In the genomic region with DNA sequence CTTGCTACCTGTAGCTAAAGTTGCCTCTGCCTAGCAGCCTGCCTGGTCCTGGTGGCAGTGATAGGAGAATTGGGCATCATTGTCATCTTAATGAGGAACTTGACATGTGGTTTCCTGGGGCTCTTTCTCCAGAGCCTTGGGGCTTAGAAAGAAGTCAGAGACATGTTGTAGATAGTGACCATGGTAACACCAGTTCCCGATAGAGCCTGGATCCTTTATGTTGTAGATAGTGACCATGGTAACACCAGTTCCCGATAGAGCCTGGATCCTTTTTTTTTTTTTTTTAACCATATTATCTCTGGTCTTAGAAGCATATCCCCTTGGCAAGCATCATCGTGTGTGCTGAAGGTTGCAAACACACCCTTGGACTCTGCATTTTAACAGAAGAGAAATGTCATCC, we compare ENCODE assay signal across 36 mouse cellular contexts. TPM values are rescaled to one million over a fixed set of nuclear protein-coding genes. Genes with fewer than 3 reads are reported as not detected.
DNase-seq lines count a peak whose midpoint lies in the region; ATAC-seq lines count a peak whose summit lies in the region.
"Had no signal": no experiment of that assay in that cellular context is flagged by ENCODE, and none has a peak within 500 bp of the region (broad histone marks: within the 10 kb centered on the region; RNA-seq: fewer than 3 reads in every experiment).

No protein-coding gene starts in this region.

- peak; percentile 71 for ATAC-seq in heart, embryonic 15.5 days (replicated peaks; ENCODE audit: insufficient number of reproducible peaks, insufficient read depth, low FRiP score, low read depth)
- no peak for ATAC-seq in kidney, embryonic 16.5 days (ENCODE audit: low FRiP score, low TSS enrichment)
- ATAC-seq: CD4-positive, CD25-positive, alpha-beta regulatory T cell, adult 4 months; forebrain, embryonic 13.5 days had no signal

- 4% methylated on average over 3 of the region's 3 CpGs for WGBS in heart, embryonic 10.5 days
- WGBS in heart, embryonic 15.5 days: 11% methylated on average over 3 of the region's 3 CpGs
- WGBS in kidney, embryonic 16.5 days: 84% methylated on average over 3 of the region's 3 CpGs

- H3K36me3 ChIP-seq in heart, embryonic 10.5 days: no peaks in the 10 kb centered on the region
- H3K36me3 ChIP-seq in heart, embryonic 15.5 days: no peaks in the 10 kb centered on the region
- no peaks in the 10 kb centered on the region for H3K36me3 ChIP-seq in kidney, embryonic 16.5 days (ENCODE audit: insufficient read depth, low read length)
- H3K36me3 ChIP-seq: hindbrain, embryonic 13.5 days; kidney, embryonic 15.5 days; limb, embryonic 13.5 days; lung, embryonic 15.5 days; midbrain, embryonic 12.5 days; neural tube, embryonic 12.5 days had no signal

- intact Hi-C loops in heart, postnatal 10 days (cut with DNase I): no loop called here
- intact Hi-C loops in heart, postnatal 25 days (cut with DNase I): no loop called here

- no peak overlapping the region for H3K4me2 ChIP-seq in heart, embryonic 15.5 days
- no peak overlapping the region for H3K4me2 ChIP-seq in kidney, embryonic 16.5 days (replicated peaks; ENCODE audit: low read depth, low read length)
- H3K4me2 ChIP-seq: forebrain, embryonic 13.5 days; hindbrain, embryonic 13.5 days; kidney, embryonic 15.5 days; limb, embryonic 13.5 days; liver, embryonic 11.5 days; lung, embryonic 15.5 days; midbrain, embryonic 12.5 days; neural tube, embryonic 12.5 days had no signal

- H3K9ac ChIP-seq in heart, embryonic 15.5 days: no peak overlapping the region
- H3K9ac ChIP-seq in kidney, embryonic 16.5 days (replicated peaks; ENCODE audit: low read length): no peak overlapping the region
- H3K9ac ChIP-seq: forebrain, embryonic 13.5 days; hindbrain, embryonic 13.5 days; kidney, embryonic 15.5 days; limb, embryonic 13.5 days; lung, embryonic 15.5 days; midbrain, embryonic 12.5 days; neural tube, embryonic 12.5 days had no signal

- H3K4me1 ChIP-seq in heart, embryonic 10.5 days: peaks cover 11% of the 10 kb centered on the region
- no peaks in the 10 kb centered on the region; the same call in 1 of the 2 replicates for H3K4me1 ChIP-seq in heart, embryonic 15.5 days (replicated peaks)
- no peaks in the 10 kb centered on the region for H3K4me1 ChIP-seq in kidney, embryonic 16.5 days (ENCODE audit: insufficient read depth, low read length)
- H3K4me1 ChIP-seq: forebrain, embryonic 13.5 days; hindbrain, embryonic 13.5 days; kidney, embryonic 15.5 days; limb, embryonic 13.5 days; lung, embryonic 15.5 days; midbrain, embryonic 12.5 days; neural tube, embryonic 12.5 days had no signal

- DNase-seq in heart, embryonic 10.5 days (ENCODE audit: low spot score): peak; percentile 68
- no peak for DNase-seq in heart, postnatal 10 days
- no peak for DNase-seq in heart, postnatal 25 days (ENCODE audit: low spot score)
- peak; percentile 95 for DNase-seq in MEL-GATA-1-ER (ENCODE audit: extremely low read depth, low read depth)
- DNase-seq in adrenal gland, postnatal 14 days: no peak
- DNase-seq: adrenal gland, adult 8-10 months; cerebellum, adult 8-10 months; cerebellum, postnatal 25 days; gastrocnemius, postnatal 10 days; kidney, adult 11 months; kidney, postnatal 36 days; right cerebral cortex, postnatal 4 days; thymus, adult 18-20 months; thymus, postnatal 25 days had no signal

- no peaks in the 10 kb centered on the region for H3K9me3 ChIP-seq in heart, embryonic 10.5 days
- no peaks in the 10 kb centered on the region for H3K9me3 ChIP-seq in heart, embryonic 15.5 days (replicated peaks)
- peaks cover 6% of the 10 kb centered on the region; the same call in 1 of the 2 replicates for H3K9me3 ChIP-seq in kidney, embryonic 16.5 days (ENCODE audit: low read length)
- H3K9me3 ChIP-seq: hindbrain, embryonic 13.5 days; kidney, embryonic 15.5 days; limb, embryonic 13.5 days; lung, embryonic 15.5 days had no signal

- no peak overlapping the region for H3K4me3 ChIP-seq in heart, embryonic 10.5 days
- no peak overlapping the region for H3K4me3 ChIP-seq in heart, embryonic 15.5 days
- no peak overlapping the region for H3K4me3 ChIP-seq in kidney, embryonic 16.5 days (ENCODE audit: low read length)
- H3K4me3 ChIP-seq: forebrain, embryonic 13.5 days; hindbrain, embryonic 13.5 days; kidney, embryonic 15.5 days; layer of hippocampus, adult 2 months; left cerebral cortex, adult 2 months; limb, embryonic 13.5 days; lung, embryonic 15.5 days; midbrain, embryonic 12.5 days; myocyte; neural tube, embryonic 12.5 days had no signal

- no peak overlapping the region for H3K27ac ChIP-seq in heart, embryonic 10.5 days
- H3K27ac ChIP-seq in heart, embryonic 15.5 days: no peak overlapping the region
- no peak overlapping the region for H3K27ac ChIP-seq in kidney, embryonic 16.5 days (ENCODE audit: low read length)
- H3K27ac ChIP-seq: forebrain, embryonic 13.5 days; hindbrain, embryonic 13.5 days; kidney, embryonic 15.5 days; layer of hippocampus, adult 2 months; left cerebral cortex, adult 2 months; limb, embryonic 13.5 days; lung, embryonic 15.5 days; midbrain, embryonic 12.5 days; neural tube, embryonic 12.5 days; stomach, postnatal 0 days had no signal

- no peaks in the 10 kb centered on the region for H3K27me3 ChIP-seq in heart, embryonic 10.5 days (ENCODE audit: insufficient read depth, poor library complexity, severe bottlenecking)
- no peaks in the 10 kb centered on the region for H3K27me3 ChIP-seq in heart, embryonic 15.5 days
- no peaks in the 10 kb centered on the region for H3K27me3 ChIP-seq in kidney, embryonic 16.5 days (ENCODE audit: insufficient read depth, low read length)
- H3K27me3 ChIP-seq: forebrain, embryonic 13.5 days; hindbrain, embryonic 13.5 days; kidney, embryonic 15.5 days; limb, embryonic 13.5 days; lung, embryonic 15.5 days; midbrain, embryonic 12.5 days; neural tube, embryonic 12.5 days had no signal

RNA-seq across cellular contexts. Expression of a gene that starts 48.0 kb away (rescaled TPM):
- polyA plus RNA-seq in heart, embryonic 10.5 days (2016; fragmentation: Nextera tagmentation; extraction: Ambion mirVana): 0.10 TPM in 2 replicates
- total RNA-seq in heart, postnatal 10 days (2021): under 1 TPM; 0.43 to 0.89 TPM
- polyA plus RNA-seq in heart, embryonic 15.5 days (2015; fragmentation: Nextera tagmentation; extraction: Ambion mirVana): not detected in 2 replicates
- under 1 TPM; 0.11 to 0.16 TPM for total RNA-seq in heart, postnatal 25 days (2021)
- not detected in 2 replicates for total RNA-seq in adrenal gland, postnatal 14 days (2021)
- polyA plus RNA-seq in kidney, embryonic 16.5 days (2015; fragmentation: Nextera tagmentation; extraction: Ambion mirVana): not detected in 2 replicates
- total RNA-seq: adrenal gland, adult 8-10 months; gastrocnemius, postnatal 10 days; layer of hippocampus, adult 2 months; layer of hippocampus, postnatal 14 days; left cerebral cortex, adult 2 months; left cerebral cortex, postnatal 25 days; megakaryocyte, adult 5-6 weeks; midbrain, postnatal 0 days had no signal
- polyA plus RNA-seq: CD4-positive, CD25-positive, alpha-beta regulatory T cell, adult 4 months; embryonic facial prominence, embryonic 11.5 days; forebrain, embryonic 13.5 days; hindbrain, embryonic 13.5 days; kidney, embryonic 15.5 days; limb, embryonic 13.5 days; liver, embryonic 16.5 days; lung, embryonic 15.5 days; midbrain, embryonic 12.5 days; midbrain, postnatal 0 days; myocyte; spleen, adult 2 months; stomach, postnatal 0 days had no signal

Comparison
In these comparisons a context has a peak if more than half of its experiments do, and no peak if none do; other contexts are left out.
1. DNase-seq: peak in heart, embryonic 10.5 days (single experiment) and MEL-GATA-1-ER (single experiment); none in heart, postnatal 10 days (0 of 2), heart, postnatal 25 days (single experiment) and adrenal gland, postnatal 14 days (single experiment).